Mouse (Mus musculus): ENCODE results near the gene Fbxo45. TPM values are rescaled to one million over a fixed set of nuclear protein-coding genes. Genes with fewer than 3 reads are reported as not detected.

The Fbxo45 gene
- polyA plus RNA-seq (2015; fragmentation: Nextera tagmentation; extraction: Ambion mirVana) = 7.9 and 9.2 TPM in 2 replicates

DNA sequence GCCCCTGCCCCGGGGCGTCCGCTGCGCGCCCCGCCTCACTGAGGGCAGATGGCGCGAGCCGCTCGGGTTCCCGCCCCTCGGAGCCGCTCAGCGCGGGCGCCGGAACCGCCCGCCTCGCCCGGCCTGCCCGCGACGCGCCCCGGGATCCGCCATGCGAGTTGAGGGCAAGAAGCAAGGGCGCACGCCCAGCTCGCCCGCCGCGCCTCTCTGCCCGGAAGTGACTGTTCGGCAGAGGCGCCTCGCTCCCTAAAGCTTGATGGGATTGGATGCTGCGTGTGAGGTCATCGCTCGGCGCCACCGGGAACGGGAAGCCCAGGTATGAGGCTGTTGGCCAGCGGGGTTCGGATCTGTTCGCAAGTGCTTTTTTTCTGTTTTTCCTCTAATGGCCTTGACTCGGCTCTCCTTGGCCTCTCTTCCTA, at the start of gene Fbxo45, which contains the start of gene Wdr53:
Gene Fbxo45 (minus strand): TSS at position 207 of the 419 bp plus-strand sequence.
Gene Wdr53 (plus strand): TSS at position 276 of the 419 bp plus-strand sequence.
- TF ChIP-seq CTCF (IDR thresholded peaks at IDR 0.05) (0 out of 2 replicates have a peak, but pooled peaks have one; percentile 1), EP300 (IDR thresholded peaks at IDR 0.05) (no peak)

DNA sequence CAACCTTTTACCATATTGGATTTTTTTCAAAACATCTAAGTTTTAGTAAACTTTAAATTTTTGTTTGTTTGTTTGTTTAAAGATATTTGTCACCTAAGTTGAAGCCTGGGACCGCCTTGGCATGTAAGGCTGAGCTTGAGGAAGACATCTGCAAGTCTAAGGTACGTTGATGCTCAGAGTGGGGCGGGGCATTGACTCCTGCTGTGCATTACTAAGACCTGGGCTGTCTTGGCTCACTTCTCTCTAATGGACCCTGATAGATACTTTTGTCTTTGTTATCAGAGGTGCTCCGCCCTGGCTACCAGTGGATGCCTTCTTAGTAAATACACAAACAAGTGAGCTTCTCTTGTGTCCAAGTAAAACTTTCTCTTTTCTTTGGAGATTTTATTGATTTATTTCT, 44.9 kb upstream of the Fbxo45 start:
- Histone ChIP-seq H3K4me2 (replicated peaks; ENCODE audit: low read depth, low read length) (no peak overlapping the region), H3K9ac (replicated peaks; ENCODE audit: low read depth) (no peak overlapping the region), H3K27me3 (replicated peaks; ENCODE audit: insufficient read depth, low read length) (no peaks in the 10 kb centered on the region), H3K4me3 (ENCODE audit: low read depth, low read length) (no peak overlapping the region), H3K4me1 (ENCODE audit: insufficient read depth, low read depth, low read length) (no peaks in the 10 kb centered on the region), H3K9me3 (ENCODE audit: low read length) (no peaks in the 10 kb centered on the region), H3K27ac (ENCODE audit: low read length) (no peak overlapping the region), H3K36me3 (ENCODE audit: insufficient read depth, low read length) (peaks cover 13% of the 10 kb centered on the region)
- DNase-seq (ENCODE audit: low spot score) = no peak
- no peak for TF ChIP-seq EP300 (IDR thresholded peaks at IDR 0.05)
- no peak for TF ChIP-seq CTCF (IDR thresholded peaks at IDR 0.05)
- WGBS = 95% methylated on average over 4 of the region's 4 CpGs
- no peak for ATAC-seq

More for the DNA sequence above, at the start of gene Fbxo45, which contains the start of gene Wdr53:
- DNase-seq (ENCODE audit: low spot score) (peak; percentile 98), ATAC-seq (peak; percentile 98)
- Histone ChIP-seq H3K4me2 (replicated peaks; ENCODE audit: low read depth, low read length) (peak within 1 kb of the TSS; percentile 74), H3K27me3 (replicated peaks; ENCODE audit: insufficient read depth, low read length) (no peaks in the 10 kb centered on the region), H3K4me3 (ENCODE audit: low read depth, low read length) (peak within 1 kb of the TSS; percentile 87), H3K4me1 (ENCODE audit: insufficient read depth, low read depth, low read length) (no peaks in the 10 kb centered on the region; the same call in 1 of the 2 replicates), H3K9ac (replicated peaks; ENCODE audit: low read depth) (peak within 1 kb of the TSS; percentile 82), H3K27ac (ENCODE audit: low read length) (peak within 1 kb of the TSS; percentile 89), H3K36me3 (ENCODE audit: insufficient read depth, low read length) (peaks cover 2% of the 10 kb centered on the region; the same call in 1 of the 2 replicates), H3K9me3 (ENCODE audit: low read length) (no peaks in the 10 kb centered on the region)
- under 1% methylated on average over 37 of the region's 48 CpGs for WGBS

DNA sequence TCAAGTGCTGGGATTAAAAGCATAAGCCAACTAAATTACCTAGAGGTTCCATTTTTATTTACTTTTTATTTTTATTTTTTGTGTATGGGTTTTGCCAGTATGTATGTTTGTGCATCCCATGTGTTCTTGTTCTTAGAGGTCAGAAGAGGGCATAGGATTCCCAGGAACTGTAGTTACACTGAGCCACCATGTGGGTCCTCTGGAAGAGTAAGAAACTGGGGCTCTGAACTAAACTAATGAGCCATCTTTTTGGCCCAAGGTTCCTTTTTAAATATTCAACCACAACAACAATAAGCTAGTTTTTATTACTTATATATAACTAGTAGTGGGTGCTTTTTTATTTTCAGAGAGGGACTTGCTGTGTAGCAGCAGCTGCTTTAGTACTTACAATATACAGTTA, 35.6 kb upstream of the Fbxo45 start:
- H3K4me2 ChIP-seq (replicated peaks; ENCODE audit: low read depth, low read length) = no peak overlapping the region
- H3K4me3 ChIP-seq (ENCODE audit: low read depth, low read length) = no peak overlapping the region
- H3K4me1 ChIP-seq (ENCODE audit: insufficient read depth, low read depth, low read length) = peaks cover 4% of the 10 kb centered on the region; the same call in 1 of the 2 replicates
- peaks cover 18% of the 10 kb centered on the region; the same call in 1 of the 2 replicates for H3K36me3 ChIP-seq (ENCODE audit: insufficient read depth, low read length)
- H3K27me3 ChIP-seq (replicated peaks; ENCODE audit: insufficient read depth, low read length) = no peaks in the 10 kb centered on the region
- H3K27ac ChIP-seq (ENCODE audit: low read length) = no peak overlapping the region
- no peak for DNase-seq (ENCODE audit: low spot score)
- H3K9ac ChIP-seq (replicated peaks; ENCODE audit: low read depth) = no peak overlapping the region
- no peaks in the 10 kb centered on the region for H3K9me3 ChIP-seq (ENCODE audit: low read length)
- ATAC-seq = no peak
- TF ChIP-seq EP300 (IDR thresholded peaks at IDR 0.05) (no peak), CTCF (IDR thresholded peaks at IDR 0.05) (0 out of 2 replicates have a peak, but pooled peaks have one; percentile 1)

- WGBS = 94% methylated on average over 8 of the region's 8 CpGs
- H3K4me1 ChIP-seq (ENCODE audit: insufficient read depth, low read depth, low read length) = peaks cover 4% of the 10 kb centered on the region; the same call in 1 of the 2 replicates
- no peak overlapping the region for H3K9ac ChIP-seq (replicated peaks; ENCODE audit: low read depth)
- DNase-seq (ENCODE audit: low spot score) (no peak), ATAC-seq (no peak)
- no peak overlapping the region for H3K4me2 ChIP-seq (replicated peaks; ENCODE audit: low read depth, low read length)
- no peak for TF ChIP-seq EP300 (IDR thresholded peaks at IDR 0.05)
- TF ChIP-seq CTCF (IDR thresholded peaks at IDR 0.05) = no peak
- H3K4me3 ChIP-seq (ENCODE audit: low read depth, low read length) = no peak overlapping the region
- no peak overlapping the region for H3K27ac ChIP-seq (ENCODE audit: low read length)
- H3K9me3 ChIP-seq (ENCODE audit: low read length) = no peaks in the 10 kb centered on the region
- H3K27me3 ChIP-seq (replicated peaks; ENCODE audit: insufficient read depth, low read length) = no peaks in the 10 kb centered on the region
- H3K36me3 ChIP-seq (ENCODE audit: insufficient read depth, low read length) = peaks cover 10% of the 10 kb centered on the region; the same call in 1 of the 2 replicates
These were observed 33.3 kb upstream of the Fbxo45 start for GRCm38 (mm10) chr16:32280211-32280610.

DNA sequence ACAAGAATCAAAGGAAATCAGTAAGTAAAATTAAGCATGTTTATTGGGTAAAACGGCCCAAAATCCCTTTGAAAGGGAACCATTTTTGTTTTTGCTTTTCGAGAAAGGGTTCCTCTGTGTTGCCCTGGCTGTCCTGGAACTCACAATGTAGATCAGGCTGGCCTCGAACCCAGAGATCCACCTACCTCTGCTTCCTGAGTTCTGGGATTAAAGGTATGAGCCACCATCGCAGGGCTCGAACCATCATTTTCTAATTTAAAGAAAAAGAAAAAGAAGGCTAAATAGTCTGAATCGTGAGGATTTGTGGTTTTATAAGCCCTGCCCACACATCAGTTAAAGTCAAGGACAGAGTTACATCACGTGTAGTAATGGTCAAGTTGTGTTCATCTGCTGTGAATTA, 31.4 kb upstream of the Fbxo45 start:
- Histone ChIP-seq H3K4me3 (ENCODE audit: low read depth, low read length) (peak overlapping the region; percentile 87), H3K27me3 (replicated peaks; ENCODE audit: insufficient read depth, low read length) (no peaks in the 10 kb centered on the region), H3K9ac (replicated peaks; ENCODE audit: low read depth) (peak overlapping the region; percentile 79), H3K27ac (ENCODE audit: low read length) (peak overlapping the region; percentile 97), H3K36me3 (ENCODE audit: insufficient read depth, low read length) (0 out of 2 replicates have a peak, but pooled peaks cover 5% of the 10 kb centered on the region), H3K9me3 (ENCODE audit: low read length) (no peaks in the 10 kb centered on the region), H3K4me2 (replicated peaks; ENCODE audit: low read depth, low read length) (peak overlapping the region; percentile 73), H3K4me1 (ENCODE audit: insufficient read depth, low read depth, low read length) (peaks cover 4% of the 10 kb centered on the region; the same call in 1 of the 2 replicates)
- WGBS = 32% methylated on average over 7 of the region's 7 CpGs
- ATAC-seq (no peak), DNase-seq (ENCODE audit: low spot score) (no peak)
- TF ChIP-seq CTCF (IDR thresholded peaks at IDR 0.05) = no peak
- no peak for TF ChIP-seq EP300 (IDR thresholded peaks at IDR 0.05)

DNA sequence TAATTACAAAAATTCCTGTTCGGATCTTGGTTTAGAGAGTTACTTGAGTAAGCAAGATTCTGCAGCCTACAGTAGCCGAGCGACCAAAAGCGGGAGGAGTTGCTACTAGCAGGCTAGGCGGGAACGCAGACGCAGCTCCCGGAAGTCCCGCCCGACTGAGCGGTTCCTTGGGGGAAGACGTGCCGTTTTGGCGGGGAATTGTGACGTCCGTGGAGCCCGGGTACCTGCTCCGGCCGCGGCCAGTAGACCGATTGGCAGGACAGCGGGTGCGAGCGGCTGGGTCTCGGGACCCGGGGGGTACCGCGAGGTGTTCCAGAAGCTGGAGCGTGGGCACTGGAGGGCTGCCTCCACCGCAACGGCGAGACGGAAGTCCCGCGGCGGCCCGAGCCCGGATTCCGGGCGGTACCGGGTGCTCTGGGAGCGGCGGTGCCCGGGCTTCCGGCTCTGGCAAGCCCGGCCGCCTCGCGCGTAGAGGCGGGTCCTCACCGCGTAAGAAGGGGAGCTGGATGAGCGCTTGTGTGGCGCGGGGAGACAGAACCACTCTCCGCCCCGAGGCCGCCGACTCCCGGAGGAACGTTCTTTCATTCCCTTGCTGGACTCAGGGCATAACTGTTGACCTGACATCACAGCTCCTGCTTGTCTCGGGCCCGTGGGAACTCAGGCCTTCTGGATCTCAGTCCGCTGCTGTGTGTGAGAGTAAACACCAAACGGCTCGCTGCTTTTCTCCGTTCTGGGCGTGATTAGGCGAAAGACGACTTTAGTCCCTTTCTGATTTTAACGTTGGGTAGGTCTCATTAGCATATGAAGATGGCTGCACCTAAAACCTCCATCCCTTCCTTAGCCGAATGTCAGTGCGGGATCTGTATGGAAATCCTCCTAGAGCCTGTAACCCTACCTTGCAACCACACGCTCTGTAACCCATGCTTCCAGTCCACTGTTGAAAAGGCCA, 30.6 kb upstream of the Fbxo45 start, which contains the start of gene Rnf168:
Gene Rnf168 (plus strand): TSS at position 152 of the 949 bp plus-strand sequence.
- H3K27me3 ChIP-seq (replicated peaks; ENCODE audit: insufficient read depth, low read length) = no peaks in the 10 kb centered on the region
- H3K4me3 ChIP-seq (ENCODE audit: low read depth, low read length) = peak within 1 kb of the TSS; percentile 87
- H3K36me3 ChIP-seq (ENCODE audit: insufficient read depth, low read length) = no peaks in the 10 kb centered on the region
- peak; percentile 95 for DNase-seq (ENCODE audit: low spot score)
- TF ChIP-seq EP300 (IDR thresholded peaks at IDR 0.05) (no peak), CTCF (IDR thresholded peaks at IDR 0.05) (no peak)
- peak within 1 kb of the TSS; percentile 73 for H3K4me2 ChIP-seq (replicated peaks; ENCODE audit: low read depth, low read length)
- H3K9ac ChIP-seq (replicated peaks; ENCODE audit: low read depth) = peak within 1 kb of the TSS; percentile 79
- peak; percentile 97 for ATAC-seq
- whole genome bisulfite sequencing = under 1% methylated on average over 62 of the region's 75 CpGs
- H3K27ac ChIP-seq (ENCODE audit: low read length) = peak within 1 kb of the TSS; percentile 97
- H3K4me1 ChIP-seq (ENCODE audit: insufficient read depth, low read depth, low read length) = peaks cover 4% of the 10 kb centered on the region; the same call in 1 of the 2 replicates
- H3K9me3 ChIP-seq (ENCODE audit: low read length) = no peaks in the 10 kb centered on the region

All from lung, postnatal 0 days (tissue).